Mouse (Mus musculus) ovary, postnatal 14 days (tissue): ENCODE data around the gene Sulf2.
"Not testable (repeated sequence)": the region's sequence is repeated elsewhere in the genome, so short reads cannot be mapped to it uniquely, and the experiment has no call there.

Experiments
- DNase-seq: peaks from one replicate; pipeline ENCODE4 v3.0.0; 2022; ENCODE audit warnings: low spot score

The Sulf2 gene

GRCm38 (mm10) chr2:166155454-166155815, at the start of gene Sulf2:
Gene Sulf2 (minus strand): TSS chr2:166155663.
- DNase-seq: peak; percentile 76

- no peak for DNase-seq
Measured at GRCm38 (mm10) chr2:166204174-166204573, 48.7 kb upstream of the Sulf2 start.

- no peak for DNase-seq
Measured at GRCm38 (mm10) chr2:166203647-166204046, 48.2 kb upstream of the Sulf2 start.

- no peak for DNase-seq
Measured at GRCm38 (mm10) chr2:166197964-166198363, 42.5 kb upstream of the Sulf2 start.

- no peak for DNase-seq
Measured at GRCm38 (mm10) chr2:166197064-166197463, 41.6 kb upstream of the Sulf2 start.

- no peak for DNase-seq
Measured at GRCm38 (mm10) chr2:166196080-166196786, 40.8 kb upstream of the Sulf2 start.

GRCm38 (mm10) chr2:166195041-166195440, 39.6 kb upstream of the Sulf2 start:
- DNase-seq: no peak

- no peak for DNase-seq
Measured at GRCm38 (mm10) chr2:166194112-166194758, 38.8 kb upstream of the Sulf2 start.

GRCm38 (mm10) chr2:166193509-166193908, 38.0 kb upstream of the Sulf2 start:
- no peak for DNase-seq

- DNase-seq: no peak
Measured at GRCm38 (mm10) chr2:166190816-166191215, 35.4 kb upstream of the Sulf2 start.

- DNase-seq: no peak
Measured at GRCm38 (mm10) chr2:166189191-166189590, 33.7 kb upstream of the Sulf2 start.

GRCm38 (mm10) chr2:166187874-166188453, 32.5 kb upstream of the Sulf2 start:
- DNase-seq: not testable (repeated sequence)

GRCm38 (mm10) chr2:166187319-166187718, 31.9 kb upstream of the Sulf2 start:
- DNase-seq: not testable (repeated sequence)

- DNase-seq: no peak
Measured at GRCm38 (mm10) chr2:166186244-166186948, 30.9 kb upstream of the Sulf2 start.

- DNase-seq: no peak
Measured at GRCm38 (mm10) chr2:166185768-166186167, 30.3 kb upstream of the Sulf2 start.

GRCm38 (mm10) chr2:166184417-166184816, 29.0 kb upstream of the Sulf2 start:
- no peak for DNase-seq

GRCm38 (mm10) chr2:166182009-166182685, 26.7 kb upstream of the Sulf2 start:
- DNase-seq: no peak

GRCm38 (mm10) chr2:166180744-166181508, 25.5 kb upstream of the Sulf2 start:
- DNase-seq: peak; percentile 59

GRCm38 (mm10) chr2:166180136-166180649, 24.7 kb upstream of the Sulf2 start:
- DNase-seq: no peak

GRCm38 (mm10) chr2:166179457-166180101, 24.1 kb upstream of the Sulf2 start:
- no peak for DNase-seq
